Mouse (Mus musculus): ENCODE data around the gene Trub1. TPM values are rescaled to one million over a fixed set of nuclear protein-coding genes. Genes with fewer than 3 reads are reported as not detected.
A peak's percentile ranks its signal among the peaks of the same experiment; 100 is the strongest.

Trub1 gene
- polyA plus RNA-seq, 1 experiment from 2014 or later, result 10.2 TPM

DNA sequence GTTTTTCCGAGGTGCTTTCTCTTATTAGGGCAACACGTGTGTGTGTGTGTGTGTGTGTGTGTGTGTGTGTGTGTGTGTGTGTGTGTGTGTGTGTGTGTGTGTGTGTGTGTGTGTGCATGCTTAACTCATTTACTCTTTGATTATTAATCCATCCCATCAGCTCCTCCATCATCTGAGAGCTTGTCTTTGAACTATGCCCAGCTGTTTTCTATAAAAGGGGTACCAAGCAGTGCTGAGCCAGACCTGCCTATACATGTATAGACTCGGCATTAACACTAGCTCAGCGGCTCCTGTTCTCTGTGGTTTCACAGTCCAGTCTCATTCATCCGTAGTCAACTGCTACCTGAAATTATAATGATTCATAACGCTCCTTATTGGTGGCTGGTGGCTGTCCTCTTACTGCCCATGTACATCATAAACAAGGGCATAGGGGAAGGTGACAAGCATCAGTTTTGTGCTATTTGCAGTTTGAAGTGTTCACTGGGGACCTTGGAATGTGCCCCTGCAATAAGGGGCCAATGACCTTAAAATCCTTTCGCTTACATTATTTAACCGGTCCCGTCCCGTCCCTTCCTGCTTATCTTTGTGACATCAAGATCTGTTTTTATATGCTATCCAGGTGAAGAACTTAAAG, 45.5 kb downstream of the Trub1 start:
- no peak overlapping the region for H3K27ac ChIP-seq (ENCODE audit: low read length)
- no peak for ATAC-seq (replicated peaks; ENCODE audit: extremely low read depth, insufficient read depth, low FRiP score)
- 76% methylated on average over 10 of the region's 10 CpGs for WGBS
- H3K9me3 ChIP-seq (replicated peaks; ENCODE audit: control insufficient read depth, low read length), result peaks cover 3% of the 10 kb centered on the region
- H3K36me3 ChIP-seq (ENCODE audit: control insufficient read depth, insufficient read depth), result no peaks in the 10 kb centered on the region
- H3K4me2 ChIP-seq (ENCODE audit: low read depth, low read length), result no peak overlapping the region
- no peak overlapping the region for H3K4me3 ChIP-seq (ENCODE audit: low read length)
- no peaks in the 10 kb centered on the region for H3K4me1 ChIP-seq (ENCODE audit: control insufficient read depth, insufficient read depth, low read length)
- no peak overlapping the region for H3K9ac ChIP-seq (ENCODE audit: low read length)
- no peaks in the 10 kb centered on the region for H3K27me3 ChIP-seq (ENCODE audit: control insufficient read depth, insufficient read depth, low read length)

DNA sequence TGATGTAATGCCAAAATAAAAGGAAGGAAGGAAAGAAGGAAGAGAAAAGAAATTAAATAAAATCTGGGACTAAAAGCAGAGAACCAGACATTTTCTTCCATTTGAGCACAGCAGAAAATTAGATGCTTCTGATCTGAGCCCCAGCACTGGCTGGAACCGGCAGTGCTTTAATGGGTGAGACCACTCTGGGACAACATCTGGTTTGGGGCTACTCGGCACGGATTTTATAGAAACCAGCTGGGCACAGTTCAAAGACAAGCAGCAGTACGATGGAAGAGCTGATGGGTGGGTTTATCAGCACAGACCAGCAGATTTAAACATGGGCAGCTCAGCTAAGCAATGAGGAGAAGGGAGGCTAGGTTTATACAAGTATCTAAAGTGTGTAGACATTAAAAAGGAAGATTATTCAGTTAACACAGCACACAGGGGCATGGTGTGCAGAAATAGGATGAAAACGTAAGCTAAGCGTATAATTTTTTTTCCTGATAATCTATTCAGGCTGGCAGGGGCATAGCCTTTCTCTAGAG, 46.2 kb downstream of the Trub1 start:
- H3K27ac ChIP-seq (ENCODE audit: low read length), result no peak overlapping the region
- WGBS, result 70% methylated on average over 6 of the region's 6 CpGs
- H3K9ac ChIP-seq (ENCODE audit: low read length), result no peak overlapping the region
- H3K4me2 ChIP-seq (ENCODE audit: low read depth, low read length), result no peak overlapping the region
- no peak overlapping the region for H3K4me3 ChIP-seq (ENCODE audit: low read length)
- H3K36me3 ChIP-seq (ENCODE audit: control insufficient read depth, insufficient read depth), result no peaks in the 10 kb centered on the region
- no peaks in the 10 kb centered on the region for H3K27me3 ChIP-seq (ENCODE audit: control insufficient read depth, insufficient read depth, low read length)
- H3K4me1 ChIP-seq (ENCODE audit: control insufficient read depth, insufficient read depth, low read length), result no peaks in the 10 kb centered on the region
- H3K9me3 ChIP-seq (replicated peaks; ENCODE audit: control insufficient read depth, low read length), result peaks cover 3% of the 10 kb centered on the region
- ATAC-seq (replicated peaks; ENCODE audit: extremely low read depth, insufficient read depth, low FRiP score), result no peak

DNA sequence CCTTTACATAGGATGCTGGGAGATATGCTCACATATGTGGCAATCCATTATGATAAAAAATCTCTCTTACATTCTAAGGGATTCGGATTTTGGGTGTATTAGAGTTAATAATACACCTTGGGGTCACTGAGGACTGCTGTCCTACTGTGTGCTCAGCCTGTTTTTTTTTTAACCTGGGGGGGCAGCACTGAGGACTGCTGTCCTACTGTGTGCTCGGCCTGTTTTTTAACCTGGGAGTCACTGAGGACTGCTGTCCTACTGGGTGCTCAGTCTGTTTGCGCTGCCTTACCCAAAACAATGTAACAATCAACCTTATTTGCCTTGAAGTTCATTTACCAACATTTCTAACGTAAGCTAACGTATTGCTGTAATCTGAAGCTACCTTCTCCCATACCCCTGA, 47.5 kb downstream of the Trub1 start:
- ATAC-seq (replicated peaks; ENCODE audit: extremely low read depth, insufficient read depth, low FRiP score), result no peak
- H3K4me3 ChIP-seq (ENCODE audit: low read length), result no peak overlapping the region
- no peaks in the 10 kb centered on the region for H3K27me3 ChIP-seq (ENCODE audit: control insufficient read depth, insufficient read depth, low read length)
- no peak overlapping the region for H3K4me2 ChIP-seq (ENCODE audit: low read depth, low read length)
- WGBS, result 95% methylated on average over 5 of the region's 5 CpGs
- H3K27ac ChIP-seq (ENCODE audit: low read length), result no peak overlapping the region
- H3K9me3 ChIP-seq (replicated peaks; ENCODE audit: control insufficient read depth, low read length), result peaks cover 3% of the 10 kb centered on the region
- no peaks in the 10 kb centered on the region for H3K4me1 ChIP-seq (ENCODE audit: control insufficient read depth, insufficient read depth, low read length)
- no peak overlapping the region for H3K9ac ChIP-seq (ENCODE audit: low read length)
- no peaks in the 10 kb centered on the region for H3K36me3 ChIP-seq (ENCODE audit: control insufficient read depth, insufficient read depth)

DNA sequence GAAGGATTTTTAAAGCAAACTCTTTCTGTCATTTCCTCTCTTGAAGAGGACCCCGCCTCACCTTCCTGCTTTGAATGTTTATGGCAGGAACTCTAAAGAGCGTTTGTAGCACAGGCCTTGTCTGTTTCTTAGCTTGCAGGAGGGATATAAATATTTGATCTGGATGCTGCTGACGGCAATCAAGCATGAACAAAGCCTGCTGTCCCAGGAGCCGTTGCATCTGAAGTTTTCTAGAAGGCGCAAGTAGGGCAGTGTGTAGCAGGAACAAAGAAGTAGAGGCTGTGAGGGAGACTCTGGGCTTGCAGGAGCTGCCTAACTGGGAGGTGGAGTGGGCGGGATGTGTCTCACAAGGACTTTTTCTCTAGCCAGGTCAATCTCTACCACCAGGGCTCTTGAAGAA, 50.4 kb downstream of the Trub1 start:
- no peaks in the 10 kb centered on the region for H3K4me1 ChIP-seq (ENCODE audit: control insufficient read depth, insufficient read depth, low read length)
- 65% methylated on average over 6 of the region's 6 CpGs for WGBS
- H3K36me3 ChIP-seq (ENCODE audit: control insufficient read depth, insufficient read depth), result no peaks in the 10 kb centered on the region
- H3K4me3 ChIP-seq (ENCODE audit: low read length), result no peak overlapping the region
- no peaks in the 10 kb centered on the region for H3K27me3 ChIP-seq (ENCODE audit: control insufficient read depth, insufficient read depth, low read length)
- H3K9me3 ChIP-seq (replicated peaks; ENCODE audit: control insufficient read depth, low read length), result peaks cover 3% of the 10 kb centered on the region
- ATAC-seq (replicated peaks; ENCODE audit: extremely low read depth, insufficient read depth, low FRiP score), result no peak
- H3K9ac ChIP-seq (ENCODE audit: low read length), result no peak overlapping the region
- no peak overlapping the region for H3K27ac ChIP-seq (ENCODE audit: low read length)
- H3K4me2 ChIP-seq (ENCODE audit: low read depth, low read length), result no peak overlapping the region

DNA sequence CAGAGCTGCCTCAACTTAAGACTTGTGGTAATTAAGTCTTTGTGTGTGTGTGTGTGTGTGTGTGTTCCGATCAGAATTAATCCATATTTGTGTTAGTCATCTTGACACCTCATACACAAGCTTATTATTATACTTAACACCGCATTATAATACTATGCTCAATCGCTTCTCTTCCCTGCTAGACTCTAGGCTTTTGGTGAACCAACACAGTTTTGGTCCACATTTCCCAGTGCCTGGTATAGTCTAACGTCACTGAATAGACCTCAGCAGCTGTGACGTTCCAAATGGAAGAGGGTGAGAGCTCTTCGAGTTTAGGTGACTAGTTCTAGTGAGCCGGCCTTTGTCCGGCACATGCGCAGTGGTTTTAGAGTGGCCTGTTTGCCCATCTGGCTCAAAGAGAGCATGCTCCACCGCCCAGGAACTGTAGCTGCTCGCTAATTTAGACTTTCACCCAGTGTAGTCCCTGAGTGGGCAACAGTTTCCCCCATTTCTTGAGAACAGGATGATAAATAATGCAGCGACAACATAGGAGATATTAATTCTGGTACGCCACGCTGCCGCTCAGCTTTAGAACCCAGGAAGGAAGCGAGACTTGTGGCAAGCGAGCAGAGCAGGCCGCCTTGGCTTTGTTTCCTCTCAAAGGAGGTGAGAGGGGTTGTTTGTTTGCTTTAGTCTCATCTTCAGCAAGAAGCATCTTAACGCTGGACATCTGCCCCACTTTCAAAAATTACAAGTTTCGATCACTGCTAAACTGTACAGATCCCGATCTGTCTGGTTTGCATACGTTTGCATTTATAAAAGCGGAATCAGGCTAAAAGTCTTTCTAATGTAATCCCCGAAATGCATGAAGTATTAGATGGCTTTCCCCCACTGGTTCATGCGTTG, 52.6 kb downstream of the Trub1 start:
- H3K27ac ChIP-seq (ENCODE audit: low read length), result no peak overlapping the region
- no peaks in the 10 kb centered on the region for H3K36me3 ChIP-seq (ENCODE audit: control insufficient read depth, insufficient read depth)
- H3K9ac ChIP-seq (ENCODE audit: low read length), result no peak overlapping the region
- H3K4me2 ChIP-seq (ENCODE audit: low read depth, low read length), result no peak overlapping the region
- H3K27me3 ChIP-seq (ENCODE audit: control insufficient read depth, insufficient read depth, low read length), result no peaks in the 10 kb centered on the region
- no peak overlapping the region for H3K4me3 ChIP-seq (ENCODE audit: low read length)
- peaks cover 6% of the 10 kb centered on the region for H3K4me1 ChIP-seq (ENCODE audit: control insufficient read depth, insufficient read depth, low read length)
- no peaks in the 10 kb centered on the region; the same call in 1 of the 2 replicates for H3K9me3 ChIP-seq (replicated peaks; ENCODE audit: control insufficient read depth, low read length)
- ATAC-seq (replicated peaks; ENCODE audit: extremely low read depth, insufficient read depth, low FRiP score), result no peak
- 87% methylated on average over 25 of the region's 25 CpGs for WGBS

DNA sequence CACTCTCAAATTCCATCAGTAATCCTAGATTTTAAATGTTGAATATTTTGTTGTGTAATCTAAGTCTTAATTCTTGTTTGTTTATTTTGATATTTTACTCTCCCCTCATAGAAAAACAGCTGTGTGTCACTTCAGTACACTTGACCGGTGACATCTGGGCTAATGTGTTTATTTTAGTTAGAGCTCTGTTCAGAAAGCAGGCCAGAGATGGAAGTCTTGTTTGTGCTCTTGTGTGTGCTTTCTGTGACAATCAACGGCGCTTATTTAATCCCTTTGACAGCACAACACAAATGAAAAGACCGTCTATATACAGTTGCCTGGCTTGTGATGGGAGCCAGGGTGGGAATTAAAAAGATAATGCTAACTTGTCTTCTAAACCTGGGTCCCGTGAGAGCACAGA, 53.9 kb downstream of the Trub1 start:
- H3K36me3 ChIP-seq (ENCODE audit: control insufficient read depth, insufficient read depth), result no peaks in the 10 kb centered on the region
- ATAC-seq (replicated peaks; ENCODE audit: extremely low read depth, insufficient read depth, low FRiP score), result no peak
- H3K4me3 ChIP-seq (ENCODE audit: low read length), result no peak overlapping the region
- no peaks in the 10 kb centered on the region for H3K27me3 ChIP-seq (ENCODE audit: control insufficient read depth, insufficient read depth, low read length)
- H3K4me1 ChIP-seq (ENCODE audit: control insufficient read depth, insufficient read depth, low read length), result peaks cover 12% of the 10 kb centered on the region
- no peak overlapping the region for H3K9ac ChIP-seq (ENCODE audit: low read length)
- H3K4me2 ChIP-seq (ENCODE audit: low read depth, low read length), result no peak overlapping the region
- H3K9me3 ChIP-seq (replicated peaks; ENCODE audit: control insufficient read depth, low read length), result no peaks in the 10 kb centered on the region
- H3K27ac ChIP-seq (ENCODE audit: low read length), result no peak overlapping the region
- 43% methylated on average over 5 of the region's 5 CpGs for WGBS

DNA sequence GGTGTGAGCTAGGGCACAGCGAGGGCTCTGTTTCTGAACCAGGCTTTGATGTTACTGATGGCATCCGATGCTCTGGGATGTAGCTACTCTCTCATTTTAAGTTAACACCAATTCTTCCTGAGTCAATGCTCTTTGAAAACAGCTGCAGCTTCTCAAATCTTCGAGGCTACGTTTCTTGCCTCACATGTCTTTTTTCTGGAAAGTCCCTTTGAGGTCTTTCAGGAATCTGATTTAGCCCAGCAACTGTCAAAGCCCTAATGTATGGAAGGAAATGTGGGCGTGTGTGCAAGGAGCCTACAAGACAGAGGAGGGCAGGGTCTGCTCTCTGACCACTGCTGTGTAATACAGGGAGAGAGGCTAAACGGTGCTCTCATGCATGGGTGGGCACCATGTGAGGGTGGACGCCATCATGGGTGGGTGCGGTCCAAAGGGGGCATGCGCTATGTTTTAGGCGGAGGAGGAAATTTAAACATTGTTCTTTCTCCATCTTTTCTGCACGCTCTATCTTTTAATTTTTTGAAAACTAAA, 55.6 kb downstream of the Trub1 start:
- Histone ChIP-seq H3K9ac (ENCODE audit: low read length) (no peak overlapping the region), H3K4me1 (ENCODE audit: control insufficient read depth, insufficient read depth, low read length) (peaks cover 12% of the 10 kb centered on the region), H3K4me2 (ENCODE audit: low read depth, low read length) (no peak overlapping the region), H3K27ac (ENCODE audit: low read length) (no peak overlapping the region), H3K36me3 (ENCODE audit: control insufficient read depth, insufficient read depth) (no peaks in the 10 kb centered on the region), H3K4me3 (ENCODE audit: low read length) (no peak overlapping the region), H3K27me3 (ENCODE audit: control insufficient read depth, insufficient read depth, low read length) (no peaks in the 10 kb centered on the region), H3K9me3 (replicated peaks; ENCODE audit: control insufficient read depth, low read length) (no peaks in the 10 kb centered on the region)
- 79% methylated on average over 11 of the region's 11 CpGs for WGBS
- ATAC-seq (replicated peaks; ENCODE audit: extremely low read depth, insufficient read depth, low FRiP score), result no peak

DNA sequence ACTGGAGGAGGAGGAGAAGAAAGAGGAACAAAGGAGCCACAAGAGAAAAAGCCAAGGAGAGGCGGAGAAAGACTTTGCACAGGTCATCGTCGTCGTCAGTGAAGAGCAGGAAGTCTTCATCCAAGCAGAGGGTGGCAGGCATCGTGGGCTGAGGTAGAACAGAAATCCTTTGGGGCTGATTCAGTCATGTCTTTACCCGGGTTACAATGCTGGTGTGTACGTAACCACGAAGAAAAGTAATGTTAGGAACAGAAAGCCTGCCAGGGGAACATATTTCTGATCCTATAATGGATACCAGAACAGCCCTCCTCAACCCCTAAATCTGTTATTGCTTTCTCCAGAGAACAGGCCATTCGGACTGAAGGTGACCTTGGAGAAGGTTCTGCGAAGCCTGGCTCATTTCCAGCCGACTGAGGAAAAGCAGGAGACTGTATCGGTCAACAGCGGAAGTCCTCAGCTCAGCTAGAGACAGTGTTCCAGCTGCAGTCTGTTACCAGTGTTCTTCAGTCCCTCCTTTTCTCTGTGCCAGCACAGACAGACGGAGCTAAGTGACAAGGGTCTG, 57.1 kb downstream of the Trub1 start:
- Histone ChIP-seq H3K4me1 (ENCODE audit: control insufficient read depth, insufficient read depth, low read length) (peaks cover 12% of the 10 kb centered on the region), H3K36me3 (ENCODE audit: control insufficient read depth, insufficient read depth) (no peaks in the 10 kb centered on the region), H3K27ac (ENCODE audit: low read length) (peak overlapping the region; percentile 49), H3K4me2 (ENCODE audit: low read depth, low read length) (peak overlapping the region; percentile 61), H3K27me3 (ENCODE audit: control insufficient read depth, insufficient read depth, low read length) (no peaks in the 10 kb centered on the region), H3K9ac (ENCODE audit: low read length) (peak overlapping the region; percentile 52), H3K4me3 (ENCODE audit: low read length) (peak overlapping the region; percentile 16; the same call in 1 of the 2 replicates), H3K9me3 (replicated peaks; ENCODE audit: control insufficient read depth, low read length) (no peaks in the 10 kb centered on the region)
- ATAC-seq (replicated peaks; ENCODE audit: extremely low read depth, insufficient read depth, low FRiP score), result peak; percentile 69
- WGBS, result 30% methylated on average over 14 of the region's 14 CpGs

DNA sequence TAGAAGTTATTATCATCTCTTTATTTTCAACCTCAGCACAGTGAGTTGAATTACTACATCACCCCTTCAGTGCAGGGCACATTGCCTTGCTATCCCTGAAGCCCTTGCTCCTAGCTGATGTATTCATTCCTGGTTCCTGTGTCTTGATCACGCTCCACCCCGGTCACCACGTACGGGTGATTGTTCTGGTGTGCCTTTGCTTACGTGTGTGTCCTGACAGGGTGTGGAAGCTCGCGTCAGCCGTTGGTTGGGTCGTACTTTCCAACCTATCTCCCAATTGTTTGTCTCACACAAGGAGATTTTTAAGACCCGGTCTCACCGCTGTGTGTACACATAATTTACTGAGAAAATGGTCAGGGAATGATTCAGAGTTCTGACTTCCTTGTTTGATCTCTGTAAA, 58.1 kb downstream of the Trub1 start:
- no peak for ATAC-seq (replicated peaks; ENCODE audit: extremely low read depth, insufficient read depth, low FRiP score)
- WGBS, result 87% methylated on average over 11 of the region's 11 CpGs
- H3K27ac ChIP-seq (ENCODE audit: low read length), result no peak overlapping the region

More for the DNA sequence above, 58.1 kb downstream of the Trub1 start:
- no peak overlapping the region for H3K4me2 ChIP-seq (ENCODE audit: low read depth, low read length)
- H3K4me1 ChIP-seq (ENCODE audit: control insufficient read depth, insufficient read depth, low read length), result peaks cover 12% of the 10 kb centered on the region
- H3K27me3 ChIP-seq (ENCODE audit: control insufficient read depth, insufficient read depth, low read length), result no peaks in the 10 kb centered on the region
- no peaks in the 10 kb centered on the region for H3K36me3 ChIP-seq (ENCODE audit: control insufficient read depth, insufficient read depth)
- H3K9ac ChIP-seq (ENCODE audit: low read length), result no peak overlapping the region
- no peak overlapping the region for H3K4me3 ChIP-seq (ENCODE audit: low read length)
- no peaks in the 10 kb centered on the region for H3K9me3 ChIP-seq (replicated peaks; ENCODE audit: control insufficient read depth, low read length)
